Mouse (Mus musculus) cerebellum, adult 18-20 months (tissue): ENCODE measurements at regions not wholly inside any gene's neighbourhood (a gene's known extent, or its start where the extent isn't known, plus 50 kb on each side); places are given as distances from the start of the nearest gene placed in this dataset.
A peak's percentile ranks its signal among the peaks of the same experiment; 100 is the strongest.
"Not testable (repeated sequence)": the region's sequence is repeated elsewhere in the genome, so short reads cannot be mapped to it uniquely, and the experiment has no call there.

Experiments used
- DNase-seq, 2 experiments: peaks; one replicate each; pipeline ENCODE4 v3.0.0; 2021

DNA sequence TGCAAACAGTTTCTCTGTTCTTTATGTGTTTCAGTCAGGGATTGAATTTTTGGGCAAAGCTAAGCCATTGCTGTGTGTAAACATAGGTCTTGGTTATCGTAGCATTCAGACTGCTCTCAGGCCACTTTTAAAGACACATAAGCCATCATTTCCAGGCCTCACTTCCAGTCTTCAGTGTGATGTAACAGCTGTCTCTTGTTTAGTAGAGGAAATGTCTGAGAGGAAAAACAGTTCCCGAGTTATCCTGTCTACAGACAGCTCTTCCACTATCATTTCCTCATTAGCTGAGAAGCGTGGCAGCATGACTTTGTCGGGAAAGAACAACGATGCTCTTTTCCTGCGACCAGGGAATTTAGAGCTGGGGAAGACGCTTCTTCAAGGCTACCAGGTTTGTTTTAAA, 196.9 kb downstream of the Fam198b start:
- DNase-seq, result no peak

DNA sequence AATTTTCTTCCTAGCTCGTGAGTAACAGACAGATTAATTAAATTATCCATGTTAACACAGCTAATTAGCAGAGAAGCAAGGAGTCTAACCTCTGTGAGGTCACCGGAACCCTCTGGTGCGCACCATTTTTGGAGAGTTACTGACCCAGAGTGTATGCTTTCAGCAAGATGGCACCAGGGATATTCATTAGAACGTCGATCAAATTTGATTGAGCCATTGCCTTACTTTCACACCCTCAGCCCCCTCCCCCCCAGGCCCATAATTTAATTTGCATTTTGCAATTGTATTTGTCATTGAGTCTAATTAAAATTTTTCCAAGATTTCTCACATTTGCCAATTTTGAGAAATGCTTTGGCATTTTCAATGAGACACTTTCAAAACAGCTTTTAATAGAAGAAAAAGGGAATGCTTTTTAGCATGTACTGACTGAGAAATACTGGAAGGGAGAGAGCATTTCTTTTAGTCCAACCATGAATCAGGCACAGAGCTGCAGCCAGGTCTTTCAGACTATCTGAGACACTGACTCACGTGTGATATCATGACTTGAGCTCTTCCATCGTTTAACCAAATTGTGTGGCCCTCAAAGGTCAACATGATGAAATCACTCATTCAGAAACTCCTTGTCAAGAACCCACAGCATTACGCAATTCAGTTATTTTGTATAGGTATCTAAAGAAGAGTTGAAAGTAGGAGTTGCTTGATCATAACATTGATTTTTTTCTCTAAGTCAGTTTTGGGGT, 198.6 kb downstream of the Fam198b start:
- no peak for DNase-seq

DNA sequence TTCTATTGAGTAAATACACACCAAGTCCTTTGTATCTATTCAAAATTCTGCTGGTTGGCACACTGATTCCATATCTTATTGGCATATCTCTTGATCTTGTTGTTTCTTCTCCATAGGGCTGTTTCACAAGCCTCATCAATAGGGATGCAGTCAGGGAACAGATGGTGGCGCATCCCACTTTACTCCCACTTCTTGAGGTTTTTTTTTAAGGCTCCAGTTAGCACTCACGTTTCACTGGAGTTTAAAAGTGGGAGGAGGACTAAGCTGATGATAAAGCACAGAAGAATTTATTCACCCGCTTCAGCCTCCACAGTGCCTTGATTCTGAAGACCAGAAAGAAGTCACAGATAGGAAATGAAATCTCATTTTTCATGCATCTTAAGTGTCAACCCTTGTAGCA, 199.8 kb downstream of the Fam198b start:
- DNase-seq, result no peak

DNA sequence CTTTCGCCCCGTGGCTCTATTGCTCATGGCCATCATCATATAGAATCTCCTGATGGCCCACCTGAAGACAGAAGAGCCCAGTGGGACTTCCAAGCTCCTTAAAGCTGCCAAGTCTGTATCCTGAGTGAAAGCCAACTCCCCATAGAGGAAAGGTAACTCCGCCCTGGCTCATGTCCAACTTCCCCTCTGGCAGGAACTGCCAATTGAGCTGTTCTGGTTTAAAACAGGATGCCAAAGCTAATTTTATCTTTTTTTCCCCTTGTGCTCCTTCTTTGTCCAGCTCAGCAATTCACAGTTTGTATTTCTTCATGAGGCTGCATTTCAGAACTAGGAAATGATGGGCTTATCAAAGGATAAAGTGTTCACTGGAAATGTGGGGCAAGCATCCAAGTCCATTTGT, 215.3 kb downstream of the Fam198b start:
- peak; percentile 75 to 77 for DNase-seq

DNA sequence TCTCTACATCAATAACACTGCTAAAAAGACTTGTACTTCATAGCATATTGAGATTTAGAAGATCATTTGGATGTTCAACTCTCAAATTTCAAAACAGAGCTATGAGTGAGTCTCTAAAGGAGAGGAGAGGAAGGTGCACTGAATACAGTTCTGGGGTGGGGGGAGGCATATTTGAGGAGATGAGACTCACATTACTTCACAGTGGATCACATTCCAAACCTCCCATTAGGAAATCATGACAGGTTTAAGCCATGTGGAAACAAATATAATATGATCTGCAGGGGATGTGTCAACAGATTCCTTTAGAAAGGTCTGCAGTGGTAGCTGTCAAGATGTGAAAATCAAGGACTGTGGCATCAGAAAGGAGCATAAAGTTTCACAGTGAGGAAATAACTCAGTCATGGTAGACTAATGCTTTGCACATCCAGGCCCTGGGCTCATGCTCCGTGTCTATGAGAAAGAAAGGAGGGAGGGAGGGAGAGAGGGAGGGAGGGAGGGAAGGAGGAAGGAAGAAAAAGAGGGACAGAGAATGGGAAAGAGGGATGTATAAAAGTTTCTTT, 235.9 kb downstream of the Fam198b start:
- no peak for DNase-seq

- no peak for DNase-seq
Observed at GRCm38 (mm10) chr3:80123666-80124065, 239.3 kb downstream of the Fam198b start.

- DNase-seq, result no peak
Observed at GRCm38 (mm10) chr3:80124621-80125020, 240.3 kb downstream of the Fam198b start.

DNA sequence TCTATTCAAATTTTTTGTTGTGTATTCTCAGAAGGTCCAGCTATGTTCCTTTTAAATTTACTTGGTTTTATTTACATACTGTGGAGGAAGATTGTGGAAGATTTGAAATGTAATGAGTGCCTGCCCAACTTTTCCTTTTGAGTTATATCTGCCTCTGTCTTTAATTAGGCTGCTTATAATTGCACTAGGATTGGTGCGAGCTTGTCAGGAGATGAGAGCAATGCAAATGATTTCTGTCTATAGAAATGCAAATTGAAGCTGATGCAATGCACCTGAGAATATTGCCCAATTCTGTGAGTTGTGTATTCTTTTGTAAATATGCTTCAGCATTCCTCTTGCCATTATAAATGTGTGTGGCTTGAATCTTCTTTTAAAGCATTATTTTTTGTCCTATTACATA, 257.4 kb downstream of the Fam198b start:
- no peak for DNase-seq

GRCm38 (mm10) chr3:80160473-80160872, 276.1 kb downstream of the Fam198b start:
- no peak for DNase-seq

DNA sequence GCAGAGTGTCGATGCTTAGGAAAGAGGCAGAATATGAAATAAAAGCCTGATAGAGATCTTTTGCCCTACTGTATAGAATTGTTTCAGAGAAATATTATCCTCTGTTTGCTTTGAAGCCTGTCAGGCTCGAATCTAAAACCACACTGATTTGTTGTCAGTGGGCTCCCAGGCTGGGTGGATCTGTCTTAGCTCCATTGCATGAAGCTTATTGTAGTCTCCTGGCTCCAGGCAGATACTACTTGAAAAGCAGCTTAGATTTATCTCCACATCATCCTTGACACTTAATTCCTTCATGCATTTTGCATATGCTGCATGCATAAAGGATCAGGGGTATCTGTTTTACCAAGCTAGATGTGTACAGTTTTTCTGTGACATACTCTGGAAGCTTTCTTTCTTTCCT, 297.4 kb downstream of the Fam198b start:
- no peak for DNase-seq

DNA sequence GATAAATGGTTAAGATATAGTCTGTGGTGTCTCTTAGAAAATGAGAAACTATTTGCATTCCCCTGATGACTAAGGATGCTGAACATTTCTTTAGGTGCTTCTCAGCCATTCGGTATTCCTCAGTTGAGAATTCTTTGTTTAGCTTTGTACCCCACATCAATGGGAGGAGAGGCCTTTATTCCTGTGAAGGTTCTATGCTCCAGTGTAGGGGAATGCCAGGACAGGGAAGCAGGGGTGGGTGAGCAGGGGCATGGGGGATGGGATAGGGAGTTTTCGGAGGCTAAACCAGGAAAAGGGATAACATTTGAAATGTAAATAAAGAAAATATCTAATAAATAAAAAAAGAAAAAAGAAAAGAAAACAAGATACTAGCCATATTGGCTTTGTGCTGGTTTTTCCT, 297.8 kb downstream of the Fam198b start:
- not testable (repeated sequence) for DNase-seq

DNA sequence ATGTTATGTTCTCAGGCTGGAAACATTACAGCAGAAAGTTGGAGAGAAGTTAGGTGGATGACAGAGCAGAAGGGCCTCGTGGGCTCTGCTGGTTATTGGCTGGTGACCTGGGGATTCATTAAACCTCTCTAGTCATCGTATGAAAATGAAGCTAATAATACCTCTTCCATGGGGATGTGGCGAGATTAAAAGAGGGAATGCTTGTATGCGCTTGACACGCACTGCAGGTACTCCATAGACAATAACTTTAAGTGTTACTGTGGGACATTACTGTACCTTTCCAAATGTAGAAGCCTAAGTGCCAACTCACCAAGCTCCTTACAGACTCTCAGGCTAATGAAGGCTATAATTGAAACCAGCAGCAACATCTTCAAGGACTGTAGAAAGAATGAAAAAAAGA, 303.1 kb downstream of the Fam198b start:
- no peak for DNase-seq

DNA sequence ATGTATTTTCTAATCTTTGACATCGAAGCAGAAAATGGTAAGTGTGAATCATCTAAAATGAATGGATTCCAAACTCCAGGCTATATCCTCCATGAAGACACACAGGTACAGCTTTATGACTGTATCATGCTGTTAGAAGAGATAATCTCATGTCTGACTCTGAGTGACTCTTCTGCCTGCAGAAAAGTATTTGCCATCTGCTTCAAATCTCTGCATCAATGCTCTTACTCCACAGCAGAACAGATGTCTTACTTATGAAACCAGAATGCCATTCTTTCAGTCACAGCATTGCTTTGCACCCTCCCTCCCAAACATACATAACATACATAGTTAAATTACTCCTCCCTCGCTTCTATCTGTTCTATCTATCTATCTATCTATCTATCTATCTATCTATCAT, 316.6 kb downstream of the Fam198b start:
- no peak for DNase-seq

GRCm38 (mm10) chr3:80204821-80205220, 320.5 kb downstream of the Fam198b start:
- no peak for DNase-seq

- DNase-seq, result no peak
Observed at GRCm38 (mm10) chr3:80205351-80205750, 321.0 kb downstream of the Fam198b start.

DNA sequence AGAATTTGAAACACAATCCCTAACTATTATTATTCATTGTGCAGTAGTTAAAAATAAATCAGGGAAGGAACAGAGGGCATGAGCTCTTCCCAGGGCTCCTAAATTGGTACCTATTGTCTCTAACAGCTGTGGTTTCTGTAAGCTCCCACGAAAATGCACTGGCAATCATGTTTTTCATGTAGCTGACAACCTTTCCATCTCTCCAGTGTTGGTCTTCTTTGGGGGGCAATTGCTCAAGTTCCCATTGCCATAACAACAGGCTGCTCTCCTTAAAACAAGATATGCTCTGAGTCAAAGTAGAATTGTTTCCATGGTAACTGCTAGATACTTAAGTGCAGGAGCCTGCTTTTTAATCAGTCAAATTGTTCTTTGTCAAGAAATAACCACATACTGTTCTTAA, 322.7 kb downstream of the Fam198b start:
- DNase-seq, result no peak

DNA sequence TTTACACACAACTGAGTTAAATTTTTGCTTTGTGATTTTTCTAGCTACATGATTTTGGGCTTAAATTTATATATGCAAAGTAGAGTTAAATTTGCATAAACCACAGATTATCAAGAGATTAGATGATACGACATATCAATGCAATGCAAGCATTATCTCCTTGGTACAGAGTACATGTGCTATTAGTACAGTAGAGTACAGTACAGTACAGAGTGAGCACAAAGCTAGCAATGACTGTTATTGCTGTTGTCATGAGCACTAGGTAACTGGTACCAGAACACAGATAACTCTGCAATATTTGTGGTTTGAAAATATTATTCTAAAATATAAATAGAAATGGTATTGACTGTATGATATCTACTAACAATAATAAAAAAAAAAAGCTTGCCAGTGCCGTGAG, 323.7 kb downstream of the Fam198b start:
- DNase-seq, result no peak

- DNase-seq, result no peak
Observed at GRCm38 (mm10) chr3:80209596-80209995, 325.3 kb downstream of the Fam198b start.

GRCm38 (mm10) chr3:80211323-80212109, 327.2 kb downstream of the Fam198b start:
- DNase-seq, result no peak

DNA sequence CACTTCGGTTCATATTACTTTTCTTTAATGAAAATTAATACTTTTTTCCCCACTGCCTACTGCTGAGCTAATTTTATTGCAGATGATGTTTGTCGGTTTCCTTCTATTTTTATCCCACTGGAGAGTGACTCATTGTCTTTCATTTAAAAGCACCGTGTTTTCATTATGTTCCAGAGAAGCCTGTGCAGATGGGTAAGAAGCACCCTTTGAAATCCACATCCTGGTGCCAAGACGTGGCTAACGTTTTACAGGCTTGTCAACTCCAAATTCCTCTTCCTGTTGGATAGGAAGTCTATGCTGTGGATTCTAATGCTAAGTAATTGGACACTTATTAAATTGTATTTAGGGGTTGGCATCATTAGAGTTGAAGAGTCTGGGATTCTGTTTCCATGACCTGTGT, 364.3 kb downstream of the Fam198b start:
- DNase-seq, result no peak

DNA sequence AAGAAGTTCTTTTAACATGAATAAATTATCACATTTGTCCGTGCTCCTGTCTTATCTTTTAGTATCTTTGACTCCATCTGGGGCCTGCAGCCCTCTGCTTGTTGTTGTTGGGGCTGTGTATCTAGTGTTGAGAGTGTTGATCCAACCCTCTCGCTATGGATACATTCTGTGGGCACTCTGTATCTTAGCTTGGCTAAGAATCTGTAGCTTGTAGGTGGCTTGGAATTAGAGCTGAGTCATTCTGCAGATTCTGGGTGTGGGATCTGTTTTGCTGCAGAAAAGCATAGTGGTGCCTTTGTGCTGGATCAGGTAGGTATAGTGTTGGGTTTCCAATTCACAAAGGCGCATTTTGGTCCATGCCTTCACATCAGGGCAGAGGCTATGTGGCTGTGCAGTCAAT, 365.6 kb downstream of the Fam198b start:
- DNase-seq, result no peak

GRCm38 (mm10) chr3:80255304-80255703, 371.0 kb downstream of the Fam198b start:
- no peak for DNase-seq

GRCm38 (mm10) chr3:80256383-80256782, 372.1 kb downstream of the Fam198b start:
- DNase-seq, result no peak

- no peak for DNase-seq
Observed at GRCm38 (mm10) chr3:80263095-80263494, 378.8 kb downstream of the Fam198b start.
